Mouse (Mus musculus) MEL (cell line): Measurements from ENCODE around the gene Nup210l.

Experiments used
- HCFC1 ChIP-seq: IDR thresholded peaks from 2 replicates; pipeline ENCODE4 v1.6.1; 2012; ENCODE audit warnings: low read depth, mild to moderate bottlenecking, inconsistent platforms, low read length, improper control_type of control experiment, moderate library complexity
- MAZ ChIP-seq: IDR thresholded peaks from 2 replicates; pipeline ENCODE4 v1.6.1; 2012; ENCODE audit warnings: low read depth, mild to moderate bottlenecking, inconsistent platforms, low read length, improper control_type of control experiment
- NELFE ChIP-seq: IDR thresholded peaks from 2 replicates; pipeline ENCODE4 v1.6.1; 2011; ENCODE audit warnings: low read depth, low read length, improper control_type of control experiment
- POLR2A ChIP-seq, 2 experiments: IDR thresholded peaks; 2 replicates each; pipeline ENCODE4 v1.6.1; 2011 to 2012; ENCODE audit warnings: low read length in 2 of 2, mild to moderate bottlenecking in 2 of 2, control low read depth in 1 of 2, improper control_type of control experiment in 1 of 2, low read depth in 1 of 2, moderate library complexity in 1 of 2; ENCODE audit not compliant: control insufficient read depth in 1 of 2, insufficient read depth in 1 of 2, poor library complexity in 1 of 2
- TCF12 ChIP-seq: IDR thresholded peaks from 2 replicates; pipeline ENCODE4 v1.6.1; 2014; ENCODE audit warnings: low read depth, mild to moderate bottlenecking, inconsistent platforms, low read length, improper control_type of control experiment, moderate library complexity

DNA sequence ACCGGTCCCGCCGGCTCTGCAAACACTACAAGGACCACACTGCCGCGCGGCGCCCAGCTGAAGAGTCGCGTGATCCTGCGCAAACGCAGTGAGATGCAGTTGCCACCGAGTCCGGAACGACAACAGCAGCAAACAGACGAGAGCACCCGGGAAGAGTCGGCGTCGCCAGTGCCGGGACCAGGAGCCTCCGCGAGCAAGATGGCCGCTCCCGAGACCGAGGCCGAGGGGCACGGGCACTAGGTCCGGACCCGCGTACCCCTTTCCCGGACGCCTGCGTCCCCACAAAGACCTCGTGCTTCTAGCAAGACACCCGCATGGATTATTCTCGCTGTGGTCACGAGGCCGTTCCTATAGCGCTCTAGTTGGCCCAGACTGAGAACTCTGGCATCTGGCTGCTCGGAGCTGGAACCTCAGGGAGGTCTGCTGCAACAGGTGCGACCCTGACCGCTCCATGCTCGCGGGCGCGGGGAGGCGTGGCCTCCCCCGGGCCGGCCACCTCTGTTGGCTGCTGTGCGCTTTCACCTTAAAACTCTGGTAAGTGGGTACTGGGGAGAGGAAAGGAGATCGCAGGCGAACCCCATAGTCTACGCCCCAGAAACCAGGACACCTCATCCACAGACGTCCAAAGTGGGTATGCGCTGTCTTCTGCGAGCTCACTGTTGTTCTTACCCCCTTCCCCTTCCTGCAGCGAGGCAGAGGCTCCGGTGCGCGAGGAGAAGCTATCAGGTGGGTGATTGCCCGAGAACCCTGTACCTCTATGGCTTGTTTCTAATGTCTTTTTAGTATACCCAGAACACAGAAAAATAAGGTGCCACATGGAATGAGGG, 127.8 kb downstream of the Nup210l start, which contains the start of gene Jtb:
- TF ChIP-seq TCF12 (peak; percentile 87), POLR2A (IDR thresholded peaks at IDR 0.05; ENCODE audit: control insufficient read depth in 1 of 2, insufficient read depth in 1 of 2, low read depth in 1 of 2, low read length in 2 of 2, poor library complexity in 1 of 2) (peak; percentile 97 to 99; a peak in 3 of 4 replicates), NELFE (peak; percentile 88), HCFC1 (peak; percentile 98), MAZ (0 out of 2 replicates have a peak, but pooled peaks have one; percentile 13)
